Mouse (Mus musculus) cerebellum, adult 18-20 months (tissue): ENCODE measurements around the gene Cep164.
"Not testable (repeated sequence)": the region's sequence is repeated elsewhere in the genome, so short reads cannot be mapped to it uniquely, and the experiment has no call there.

Source experiments
- DNase-seq, 2 experiments: peaks; one replicate each; pipeline ENCODE4 v3.0.0; 2021

Gene Cep164

DNA sequence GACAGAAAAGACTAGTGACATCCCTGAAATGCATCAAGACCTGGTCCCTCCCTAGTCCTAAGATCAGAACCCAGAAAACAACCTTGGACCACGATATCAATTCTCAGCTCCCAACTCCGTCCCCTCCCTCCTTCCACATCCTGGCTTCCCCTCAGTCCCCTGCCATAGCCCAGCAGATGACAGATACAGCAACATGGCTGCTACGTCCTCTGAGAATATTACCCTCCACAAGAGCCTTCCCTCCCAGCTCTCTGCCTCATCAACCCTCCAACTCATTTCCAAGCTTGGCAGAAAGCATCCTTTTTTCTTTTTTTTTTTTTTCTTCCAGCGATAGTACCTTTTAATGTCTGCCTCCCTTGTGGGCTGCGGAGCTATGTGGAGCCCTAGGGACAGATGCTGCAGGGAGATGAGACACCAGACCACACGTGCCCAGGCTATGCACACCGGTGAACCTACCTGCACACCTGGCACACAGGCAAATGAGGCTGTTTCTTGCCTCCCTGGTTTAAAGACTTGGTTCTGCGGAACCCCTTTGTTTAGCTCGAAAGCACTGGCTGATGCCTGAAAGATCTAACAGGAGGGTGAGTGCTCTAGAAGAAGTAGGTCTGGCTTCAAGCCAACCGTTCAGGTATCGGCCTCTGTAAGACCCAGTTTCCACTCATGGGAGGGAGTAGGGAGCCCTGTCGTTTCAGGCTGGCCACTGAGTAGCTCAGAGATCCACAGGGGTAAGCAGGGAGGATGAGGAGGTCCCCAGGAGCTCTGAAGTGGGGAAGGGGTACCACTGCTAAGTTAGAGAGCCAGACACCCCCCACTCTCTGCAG lies 45.0 kb downstream of the Cep164 start:
- DNase-seq: no peak

DNA sequence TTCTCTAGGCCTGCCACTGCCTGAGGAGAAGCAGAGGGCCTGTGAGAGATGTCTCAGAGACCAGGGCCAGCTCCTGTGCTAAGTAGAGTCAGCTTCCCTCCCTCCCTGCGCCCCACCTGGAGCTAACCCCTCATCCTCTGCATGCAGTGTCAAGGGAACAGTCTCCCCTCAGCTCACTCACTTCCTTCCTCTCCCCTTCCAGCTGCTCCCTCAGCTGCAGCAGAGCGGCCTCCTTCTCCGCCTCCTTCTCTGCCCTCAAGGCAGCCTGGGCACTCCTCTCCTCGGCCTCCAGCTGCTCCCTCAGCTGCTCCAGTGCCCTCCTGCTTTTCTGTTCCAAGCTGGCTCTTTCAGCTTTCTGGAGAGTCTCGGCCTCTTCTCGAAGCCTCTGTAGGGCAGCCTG lies 49.3 kb downstream of the Cep164 start:
- DNase-seq: no peak

- not testable (repeated sequence) for DNase-seq
Measured at GRCm38 (mm10) chr9:45776176-45776575, 52.3 kb downstream of the Cep164 start.

- DNase-seq: no peak
Measured at GRCm38 (mm10) chr9:45774088-45774487, 54.4 kb downstream of the Cep164 start.

DNA sequence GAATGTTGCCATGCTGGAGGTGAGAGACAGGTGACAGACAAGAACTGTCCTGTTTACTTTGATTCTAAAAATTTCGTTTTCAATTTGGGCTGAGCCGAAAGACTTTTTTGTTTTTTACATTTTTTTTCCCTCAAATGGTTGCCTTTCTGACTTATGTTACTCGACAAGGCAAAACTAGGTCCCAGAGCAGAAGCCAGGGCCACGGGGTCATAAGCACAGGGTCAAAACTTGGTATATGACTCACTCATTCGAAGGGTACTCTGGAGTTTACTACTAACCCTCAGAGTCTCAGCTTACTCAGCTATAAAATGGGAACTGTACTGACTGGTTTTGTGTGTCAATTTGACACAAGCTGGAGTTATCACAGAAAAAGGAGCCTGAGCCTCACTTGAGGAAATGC lies 58.9 kb downstream of the Cep164 start:
- DNase-seq: no peak

DNA sequence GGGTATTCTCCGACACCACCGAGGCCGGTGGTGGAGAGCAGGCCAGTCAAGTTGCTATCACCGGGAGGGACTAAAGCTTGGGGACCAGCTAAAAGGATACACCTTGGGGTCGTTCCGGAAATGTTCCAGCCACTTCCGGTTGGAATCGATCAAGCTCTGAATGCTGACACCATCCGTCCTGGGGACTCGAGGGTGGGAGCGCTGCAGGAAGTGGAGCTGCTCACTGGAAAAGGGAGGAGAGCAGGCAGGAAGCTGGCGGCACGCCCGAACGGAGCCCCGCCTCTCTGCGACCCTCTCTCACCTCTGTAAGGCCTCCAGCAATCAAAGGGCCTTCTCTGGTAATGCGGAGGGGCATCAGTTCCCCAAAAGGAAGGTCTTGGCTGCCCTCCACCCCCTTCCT lies 60.1 kb downstream of the Cep164 start:
- DNase-seq: no peak

DNA sequence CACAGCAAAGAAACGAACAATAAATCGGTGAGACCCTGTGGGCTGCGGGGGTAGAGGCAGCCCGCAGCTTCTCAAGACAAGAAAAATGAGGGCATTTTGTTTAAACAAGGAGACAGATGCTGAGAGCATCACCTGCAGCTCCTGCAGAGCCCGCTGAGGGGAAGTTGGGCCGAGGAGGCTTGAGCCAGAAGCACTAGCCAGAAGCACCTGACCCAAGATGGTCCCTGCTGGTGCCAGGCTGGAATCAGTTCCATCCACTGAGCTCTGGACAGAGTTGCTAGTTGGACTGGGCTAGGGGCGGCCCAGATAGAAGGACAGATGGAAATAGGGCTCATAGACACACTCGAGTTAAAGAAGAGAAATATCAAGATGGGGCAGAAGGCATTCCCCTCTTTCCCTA lies 61.3 kb downstream of the Cep164 start:
- peak in 1 of 2 experiments; percentile 34 for DNase-seq

- DNase-seq: no peak
Measured at GRCm38 (mm10) chr9:45766195-45766594, 62.3 kb downstream of the Cep164 start.

- DNase-seq: peak; percentile 84 to 85
Measured at GRCm38 (mm10) chr9:45754452-45755091, 73.9 kb downstream of the Cep164 start.

DNA sequence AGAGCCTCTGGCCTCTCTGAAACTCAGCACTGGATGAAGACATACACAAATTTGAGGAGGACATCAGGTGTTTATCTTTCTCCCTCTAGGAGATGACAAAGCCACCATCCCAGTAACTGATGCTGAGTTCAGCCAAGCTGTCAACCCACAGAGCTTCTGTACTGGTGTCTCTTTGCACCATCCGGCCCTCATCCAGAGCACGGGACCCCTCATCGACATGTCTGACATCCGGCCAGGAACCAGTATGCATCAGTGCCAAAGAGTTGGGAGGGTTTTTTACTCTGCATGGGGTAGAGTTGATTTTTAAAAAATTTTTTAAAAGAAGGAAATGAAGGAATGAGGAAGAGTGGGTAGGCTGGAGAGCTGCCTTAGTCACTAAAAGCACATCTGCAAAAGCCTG lies 78.6 kb downstream of the Cep164 start:
- no peak for DNase-seq

- DNase-seq: no peak
Measured at GRCm38 (mm10) chr9:45745451-45745850, 83.0 kb downstream of the Cep164 start.

DNA sequence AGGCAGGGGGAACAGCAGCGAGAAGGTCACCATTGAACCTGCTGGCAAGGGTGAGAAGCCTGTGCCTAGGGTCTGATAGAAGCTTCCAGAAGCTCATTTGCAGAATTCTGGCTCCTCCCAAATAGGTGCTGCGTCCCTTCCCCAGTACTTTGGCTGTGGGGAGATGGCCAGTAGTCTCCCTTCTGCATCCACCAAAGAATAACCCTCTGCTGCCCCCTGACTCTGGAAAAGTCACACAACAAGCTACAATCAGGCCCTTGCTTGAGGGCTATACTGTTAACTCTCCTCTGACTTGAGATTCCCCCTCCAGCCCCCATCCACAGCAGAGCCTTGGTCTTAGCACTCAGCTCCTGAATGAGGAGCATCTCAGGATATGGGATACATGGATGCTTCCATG lies 87.9 kb downstream of the Cep164 start:
- DNase-seq: peak; percentile 56 to 60

DNA sequence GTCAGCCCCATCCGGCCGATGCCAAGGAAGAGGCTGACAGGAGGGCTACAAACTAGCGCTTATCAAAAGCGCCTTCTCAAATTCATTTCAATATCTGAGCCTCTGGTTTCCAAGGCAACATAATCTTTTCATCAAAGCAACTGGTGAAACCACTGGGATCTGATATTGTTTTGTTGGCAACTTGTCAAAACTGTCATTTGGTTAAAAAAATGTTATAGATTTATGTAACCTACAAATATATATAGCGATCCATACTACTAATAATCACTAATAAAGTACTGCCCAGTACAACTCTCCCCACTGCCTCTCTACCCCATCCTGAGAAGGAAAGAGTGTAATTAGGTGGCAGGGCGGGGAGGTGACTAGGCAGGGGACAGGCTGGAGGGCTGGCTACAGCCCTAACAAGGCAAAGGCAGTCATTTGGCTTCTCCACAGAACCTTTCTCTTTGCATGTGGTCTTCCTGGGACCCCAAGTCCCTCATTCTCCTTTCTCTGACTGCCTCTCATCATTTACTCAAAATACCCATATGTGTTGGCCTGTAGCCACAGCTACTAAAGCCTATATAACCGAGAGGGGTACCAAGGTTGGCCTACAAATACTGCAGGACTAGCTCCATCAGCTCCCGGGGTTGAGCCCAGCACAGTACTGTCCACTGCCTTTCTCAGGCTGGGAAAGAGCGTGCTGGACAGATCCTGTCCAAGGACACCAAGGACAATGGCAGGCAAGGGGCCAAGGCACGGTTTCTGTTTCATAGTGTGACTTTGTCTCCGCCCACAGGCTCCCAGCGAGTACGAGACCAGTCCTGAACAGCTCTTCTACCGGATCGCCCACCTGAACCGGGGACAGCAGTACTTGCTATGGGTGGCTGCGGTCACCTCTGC lies 88.5 kb downstream of the Cep164 start:
- peak; percentile 53 to 57 for DNase-seq

DNA sequence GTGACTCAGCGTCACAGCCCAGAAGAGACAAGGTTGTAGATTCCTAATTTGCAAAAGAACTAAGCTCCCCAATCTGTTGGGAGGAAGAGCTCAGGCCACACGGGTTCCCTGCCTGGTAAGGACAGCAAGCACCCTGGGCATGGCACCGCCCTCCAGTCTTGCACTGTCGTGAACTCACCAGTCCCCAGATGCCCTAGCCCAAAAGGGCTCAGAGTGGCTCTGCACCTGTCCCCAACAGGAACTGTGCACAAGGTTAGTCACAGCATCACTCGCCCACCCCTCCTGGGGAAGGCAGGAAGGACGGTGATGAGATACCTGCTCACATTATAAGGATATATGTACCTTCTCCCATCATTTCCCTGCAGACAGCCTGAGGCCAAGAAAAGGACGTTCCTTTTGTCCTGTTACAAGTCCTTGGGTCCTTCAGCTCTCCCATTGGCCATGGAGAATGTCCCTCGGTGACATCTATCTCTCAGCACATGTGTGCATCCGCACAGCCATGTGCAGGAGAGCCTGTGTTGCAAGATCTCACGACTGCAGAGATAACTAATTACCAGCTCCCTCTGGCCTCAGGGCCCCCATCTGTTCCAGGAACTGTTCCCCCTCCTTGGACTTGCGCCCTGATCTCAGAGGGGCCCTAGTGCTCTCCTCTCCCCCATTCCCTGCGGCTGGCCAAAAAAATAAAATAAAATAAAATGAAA lies 89.3 kb downstream of the Cep164 start:
- peak; percentile 32 to 40 for DNase-seq

DNA sequence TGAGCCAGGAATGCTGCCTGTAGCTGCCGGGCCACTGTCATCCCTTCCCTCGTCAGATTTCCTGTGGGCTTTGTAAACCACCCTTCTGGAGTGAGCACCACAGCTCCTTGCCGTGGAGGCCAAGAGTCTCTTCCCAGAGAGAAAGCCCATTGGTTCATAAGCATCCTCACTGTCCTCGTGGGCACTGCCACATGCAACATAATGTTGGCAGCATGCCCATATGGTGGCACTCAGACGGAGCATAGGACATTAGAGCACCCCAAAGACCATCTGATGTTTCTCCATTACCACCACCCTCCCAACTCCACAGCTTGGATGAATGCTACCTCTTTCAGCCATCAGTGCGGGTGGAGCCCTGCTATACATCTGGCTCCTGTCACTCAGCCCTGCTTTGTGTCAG lies 95.2 kb downstream of the Cep164 start:
- peak in 1 of 2 experiments; percentile 29 for DNase-seq

- DNase-seq: peak; percentile 51 to 56
Measured at GRCm38 (mm10) chr9:45731851-45732250, 96.6 kb downstream of the Cep164 start.

GRCm38 (mm10) chr9:45719997-45720396 lies 108.5 kb downstream of the Cep164 start:
- no peak for DNase-seq
